Mouse (Mus musculus): ENCODE results near the gene Esp22. TPM values are rescaled to one million over a fixed set of nuclear protein-coding genes. Genes with fewer than 3 reads are reported as not detected.

Gene Esp22
- not detected for polyA plus RNA-seq (2017; shearing (Covaris generic))

DNA sequence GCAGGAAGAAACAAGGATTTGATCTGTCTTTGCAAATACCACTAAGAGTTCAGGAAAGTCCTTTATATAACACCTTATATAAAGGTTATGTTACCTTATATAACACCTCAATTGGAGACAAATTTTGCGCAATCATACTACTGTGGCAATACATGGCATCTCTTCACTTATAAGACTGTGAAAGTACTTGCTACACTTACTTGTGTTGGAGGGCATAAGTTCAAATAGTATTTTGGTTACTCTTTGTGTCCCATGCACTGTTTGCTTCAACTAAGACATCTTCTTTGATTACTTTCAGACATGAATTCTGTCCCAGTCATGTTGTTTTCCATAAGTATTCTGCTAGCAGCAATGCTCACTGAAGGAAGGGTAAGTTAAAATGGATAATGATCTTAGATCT, at the start of gene Esp22:
Gene Esp22 (plus strand): TSS at position 301 of the 400 bp plus-strand sequence.

DNA sequence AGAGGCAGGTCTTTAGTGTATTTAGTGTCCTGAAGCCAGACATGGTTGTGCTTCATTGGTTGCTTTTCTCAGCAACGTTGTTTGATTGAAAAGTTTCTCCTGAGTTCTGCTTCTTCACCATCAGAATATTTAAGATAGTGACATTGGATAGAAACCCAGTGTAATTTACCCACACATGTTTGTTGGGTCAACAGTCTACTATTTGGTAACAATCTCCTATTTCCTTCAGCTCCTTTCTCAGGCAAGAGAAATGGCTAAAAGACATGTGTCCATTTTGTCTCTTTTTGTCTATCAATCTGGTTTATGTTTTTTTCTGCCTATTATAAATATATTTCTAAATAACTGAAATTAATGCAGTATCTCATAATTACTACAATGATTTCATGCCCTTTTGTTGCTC, 18.2 kb upstream of the Esp22 start, which contains the start of gene Esp23:
Gene Esp23 (minus strand): TSS at position 101 of the 400 bp plus-strand sequence.

Other genes starting within 250 kb of the Esp22 start
- gene Esp24, start 58.6 kb upstream of the Esp22 start, polyA plus RNA-seq (2017; shearing (Covaris generic)) = not detected
- not detected for gene Gm21903, start 52.0 kb upstream of the Esp22 start, polyA plus RNA-seq (2017; shearing (Covaris generic))
- not detected for gene Esp23, start 18.3 kb upstream of the Esp22 start, polyA plus RNA-seq (2017; shearing (Covaris generic))